Mouse (Mus musculus) kidney, postnatal 14 days (tissue): ENCODE measurements around the gene Pappa.

ENCODE experiments used
- DNase-seq: peaks from one replicate; pipeline ENCODE4 v3.0.0; 2022; ENCODE audit warnings: mixed read lengths

The Pappa gene

GRCm38 (mm10) chr4:65350521-65350920 lies 226.5 kb downstream of the Pappa start:
- no peak for DNase-seq

- DNase-seq, result no peak
Measured at GRCm38 (mm10) chr4:65354580-65354979, 230.6 kb downstream of the Pappa start.

GRCm38 (mm10) chr4:65367135-65367534 lies 243.2 kb downstream of the Pappa start:
- no peak for DNase-seq

GRCm38 (mm10) chr4:65372731-65373130 lies 248.8 kb downstream of the Pappa start:
- no peak for DNase-seq

- DNase-seq, result no peak
Measured at GRCm38 (mm10) chr4:65373841-65374240, 249.9 kb downstream of the Pappa start.

- DNase-seq, result no peak
Measured at GRCm38 (mm10) chr4:65376571-65376970, 252.6 kb downstream of the Pappa start.

GRCm38 (mm10) chr4:65379461-65379860 lies 255.5 kb downstream of the Pappa start:
- no peak for DNase-seq

- DNase-seq, result no peak
Measured at GRCm38 (mm10) chr4:65383070-65383469, 259.1 kb downstream of the Pappa start.

GRCm38 (mm10) chr4:65391001-65391400 lies 267.0 kb downstream of the Pappa start:
- peak; percentile 2 for DNase-seq

GRCm38 (mm10) chr4:65396806-65397205 lies 272.8 kb downstream of the Pappa start:
- DNase-seq, result no peak

GRCm38 (mm10) chr4:65399457-65399856 lies 275.5 kb downstream of the Pappa start:
- no peak for DNase-seq

GRCm38 (mm10) chr4:65402286-65402685 lies 278.3 kb downstream of the Pappa start:
- no peak for DNase-seq

- peak; percentile 48 for DNase-seq
Measured at GRCm38 (mm10) chr4:65402836-65403634, 279.1 kb downstream of the Pappa start.
